Mouse (Mus musculus) thymus, adult 2 months (tissue): ENCODE data around the gene B4galt5. TPM values are rescaled to one million over a fixed set of nuclear protein-coding genes. Genes with fewer than 3 reads are reported as not detected.
A peak's percentile ranks its signal among the peaks of the same experiment; 100 is the strongest.

Source experiments
- DNase-seq: peaks from one replicate; pipeline ENCODE4 v3.0.0; 2021
- H3K27ac ChIP-seq: fragments of 200-500 bp; 2 replicates; pipeline ENCODE4 v1.5.1; 2012; ENCODE audit warnings: low read length, control low read depth; ENCODE audit not compliant: control insufficient read depth, insufficient read depth
- H3K27me3 ChIP-seq: fragments of 200-500 bp; 2 replicates; pipeline ENCODE4 v1.6.1; 2012; ENCODE audit warnings: mild to moderate bottlenecking, low read length, moderate library complexity, mixed read lengths; ENCODE audit not compliant: control insufficient read depth, insufficient read depth
- H3K36me3 ChIP-seq: fragments of 200-500 bp; 2 replicates; pipeline ENCODE4 v1.6.1; 2012; ENCODE audit warnings: mild to moderate bottlenecking, low read length, moderate library complexity; ENCODE audit not compliant: control insufficient read depth, insufficient read depth
- H3K4me1 ChIP-seq: fragments of 200-500 bp; replicated peaks from 2 replicates; pipeline ENCODE4 v1.6.1; 2012; ENCODE audit warnings: low read length; ENCODE audit not compliant: control insufficient read depth, insufficient read depth
- H3K4me3 ChIP-seq: fragments of 200-500 bp; 2 replicates; pipeline ENCODE4 v1.5.1; 2012; ENCODE audit warnings: mild to moderate bottlenecking, low read length, control low read depth, moderate library complexity; ENCODE audit not compliant: control insufficient read depth, insufficient read depth
- CTCF ChIP-seq: fragments of 200-500 bp; IDR thresholded peaks from 2 replicates; pipeline ENCODE4 v1.5.1; 2012; ENCODE audit warnings: mild to moderate bottlenecking, control low read depth, low read length, moderate library complexity, borderline replicate concordance; ENCODE audit not compliant: control insufficient read depth, poor library complexity, insufficient read depth; ENCODE audit errors: extremely low read depth
- POLR2A ChIP-seq: fragments of 200-500 bp; IDR thresholded peaks from 2 replicates; pipeline ENCODE4 v1.6.1; 2012; ENCODE audit warnings: mild to moderate bottlenecking, low read length, control low read depth, moderate library complexity; ENCODE audit not compliant: control insufficient read depth, poor library complexity, insufficient read depth; ENCODE audit errors: extremely low read depth
- WGBS: fragments of 180-500 bp; shearing (Covaris S2); methylation state at CpG from one replicate; pipeline ENCODE4 v1.1.7; 2018; 5-methylcytosine and 5-hydroxymethylcytosine counted together
- polyA plus RNA-seq: library from polyadenylated mRNA; depleted of rRNA; stranded (reverse); fragments of >200 nt; gene quantifications from 2 replicates; pipeline ENCODE4 v1.2.3, GENCODE M21; 2012

B4galt5 gene
- polyA plus RNA-seq, 1 experiment = 10.9 TPM

- 3% methylated on average over 7 of the region's 7 CpGs for WGBS
- Histone ChIP-seq H3K27ac (peak overlapping the region; percentile 14; the same call in 1 of the 2 replicates), H3K27me3 (no peaks in the 10 kb centered on the region), H3K36me3 (no peaks in the 10 kb centered on the region), H3K4me3 (peak overlapping the region; percentile 41), H3K4me1 (peaks cover 11% of the 10 kb centered on the region)
- TF ChIP-seq CTCF (no peak), POLR2A (no peak)
- peak; percentile 26 for DNase-seq
These were observed 18.3 kb upstream of the B4galt5 start for GRCm38 (mm10) chr2:167367325-167367724.

GRCm38 (mm10) chr2:167365063-167365462, 16.1 kb upstream of the B4galt5 start:
- DNase-seq = no peak
- Histone ChIP-seq H3K27me3 (no peaks in the 10 kb centered on the region), H3K4me1 (peaks cover 11% of the 10 kb centered on the region), H3K36me3 (no peaks in the 10 kb centered on the region), H3K27ac (no peak overlapping the region), H3K4me3 (no peak overlapping the region)
- WGBS = 91% methylated on average over 2 of the region's 2 CpGs
- TF ChIP-seq POLR2A (no peak), CTCF (no peak)

GRCm38 (mm10) chr2:167363272-167364045, 14.5 kb upstream of the B4galt5 start:
- DNase-seq = no peak
- 54% methylated on average over 9 of the region's 9 CpGs for WGBS
- TF ChIP-seq CTCF (no peak), POLR2A (no peak)

GRCm38 (mm10) chr2:167358499-167358898, 9.5 kb upstream of the B4galt5 start:
- H3K4me3 ChIP-seq = no peak overlapping the region
- no peaks in the 10 kb centered on the region for H3K27me3 ChIP-seq
- no peak for DNase-seq
- WGBS = 77% methylated on average over 2 of the region's 2 CpGs
- no peaks in the 10 kb centered on the region for H3K36me3 ChIP-seq
- TF ChIP-seq CTCF = no peak
- no peak overlapping the region for H3K27ac ChIP-seq
- H3K4me1 ChIP-seq = peaks cover 7% of the 10 kb centered on the region

More at GRCm38 (mm10) chr2:167363272-167364045, 14.5 kb upstream of the B4galt5 start:
- H3K4me3 ChIP-seq = no peak overlapping the region
- H3K27ac ChIP-seq = no peak overlapping the region
- no peaks in the 10 kb centered on the region for H3K27me3 ChIP-seq
- H3K36me3 ChIP-seq = no peaks in the 10 kb centered on the region
- peaks cover 8% of the 10 kb centered on the region for H3K4me1 ChIP-seq

GRCm38 (mm10) chr2:167356885-167357284, 7.9 kb upstream of the B4galt5 start:
- H3K27ac ChIP-seq = no peak overlapping the region

GRCm38 (mm10) chr2:167354611-167355165, 5.7 kb upstream of the B4galt5 start:
- no peak overlapping the region for H3K27ac ChIP-seq
- no peaks in the 10 kb centered on the region for H3K27me3 ChIP-seq
- DNase-seq = no peak
- 92% methylated on average over 9 of the region's 9 CpGs for WGBS
- H3K4me3 ChIP-seq = no peak overlapping the region
- TF ChIP-seq POLR2A = no peak
- no peak for TF ChIP-seq CTCF
- no peaks in the 10 kb centered on the region for H3K36me3 ChIP-seq
- H3K4me1 ChIP-seq = peaks cover 17% of the 10 kb centered on the region

More at GRCm38 (mm10) chr2:167356885-167357284, 7.9 kb upstream of the B4galt5 start:
- H3K4me1 ChIP-seq = peaks cover 10% of the 10 kb centered on the region
- no peaks in the 10 kb centered on the region for H3K27me3 ChIP-seq
- no peak overlapping the region for H3K4me3 ChIP-seq
- H3K36me3 ChIP-seq = no peaks in the 10 kb centered on the region
- no peak for DNase-seq
- TF ChIP-seq CTCF = no peak
- TF ChIP-seq POLR2A = no peak
